Mouse (Mus musculus) heart, embryonic 11.5 days (tissue): ENCODE measurements around the gene Rps6kb2. TPM values are rescaled to one million over a fixed set of nuclear protein-coding genes. Genes with fewer than 3 reads are reported as not detected.
A peak's percentile ranks its signal among the peaks of the same experiment; 100 is the strongest.

Experiments
- ATAC-seq: fragments of 200-750 bp; cut with Nextera tagmentation; replicated peaks from 2 replicates; pipeline ENCODE4 v1.8.0; 2017; ENCODE audit warnings: moderate library complexity; ENCODE audit not compliant: insufficient number of reproducible peaks, low FRiP score, low TSS enrichment
- H3K27ac ChIP-seq: fragments of 300-500 bp; sonication (generic); 2 replicates; pipeline ENCODE4 v1.5.1; 2014; ENCODE audit warnings: mild to moderate bottlenecking, low read depth, low read length
- H3K27me3 ChIP-seq: fragments of 300-500 bp; sonication (generic); 2 replicates; pipeline ENCODE4 v1.6.1; 2014; ENCODE audit warnings: mild to moderate bottlenecking, low read length, mixed read lengths; ENCODE audit not compliant: control insufficient read depth, insufficient read depth
- H3K36me3 ChIP-seq: fragments of 300-500 bp; sonication (generic); 2 replicates; pipeline ENCODE4 v1.6.1; 2014; ENCODE audit warnings: mild to moderate bottlenecking, low read length, moderate library complexity, mixed read lengths; ENCODE audit not compliant: control insufficient read depth, insufficient read depth
- H3K4me1 ChIP-seq: fragments of 300-500 bp; sonication (generic); 2 replicates; pipeline ENCODE4 v1.6.1; 2014; ENCODE audit warnings: low read length; ENCODE audit not compliant: control insufficient read depth, insufficient read depth
- H3K4me2 ChIP-seq: fragments of 300-500 bp; sonication (generic); 2 replicates; pipeline ENCODE4 v1.6.1; 2014; ENCODE audit warnings: mild to moderate bottlenecking, moderate library complexity
- H3K4me3 ChIP-seq: fragments of 300-500 bp; sonication (generic); 2 replicates; pipeline ENCODE4 v1.5.1; 2014; ENCODE audit warnings: low read depth, low read length
- H3K9ac ChIP-seq: fragments of 300-500 bp; sonication (generic); 2 replicates; pipeline ENCODE4 v1.6.1; 2014; ENCODE audit warnings: mild to moderate bottlenecking, low read depth, low read length, moderate library complexity
- H3K9me3 ChIP-seq: fragments of 300-500 bp; sonication (generic); replicated peaks from 2 replicates; pipeline ENCODE4 v1.6.1; 2016; ENCODE audit warnings: low read length; ENCODE audit not compliant: control insufficient read depth
- WGBS: fragments of 180-500 bp; shearing (Covaris S2); extraction: QIAGEN DNeasy Blood & Tissue Kit; methylation state at CpG from one replicate; pipeline ENCODE4 v1.1.7; 2014; ENCODE audit not compliant: insufficient replicate concordance; 5-methylcytosine and 5-hydroxymethylcytosine counted together
- polyA plus RNA-seq: library from polyadenylated mRNA; unstranded; fragments of >200 nt; fragmentation: Nextera tagmentation; extraction: Ambion mirVana; gene quantifications from 2 replicates; pipeline ENCODE4 v1.2.1, GENCODE M21; 2014

Rps6kb2 gene
- polyA plus RNA-seq, 1 experiment from 2014 or later: 38.1 TPM

DNA sequence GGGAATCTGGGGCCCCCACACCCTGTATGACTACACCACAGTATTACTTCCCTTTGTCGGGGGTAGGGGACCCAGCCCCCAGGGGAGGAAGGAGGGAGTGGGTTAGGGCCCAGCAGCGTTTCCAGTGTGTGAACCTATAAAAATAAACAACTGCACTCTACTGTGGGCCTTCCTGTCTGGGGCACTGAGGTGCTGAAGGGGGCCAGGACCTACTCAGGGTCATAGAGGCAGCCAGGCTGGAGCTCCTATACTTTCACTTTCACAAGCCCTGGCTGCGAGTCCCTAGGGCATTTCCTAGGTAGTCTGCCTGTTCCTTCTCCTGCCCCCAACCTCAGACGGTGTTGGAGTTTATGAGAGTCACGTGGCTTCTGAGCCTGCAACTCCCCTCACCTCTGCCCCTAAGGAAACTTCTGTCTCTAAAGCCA lies 49.3 kb downstream of the Rps6kb2 start:
- H3K9ac ChIP-seq: 0 out of 2 replicates have a peak overlapping the region, but pooled peaks have one; percentile 12
- H3K4me1 ChIP-seq: 0 out of 2 replicates have a peak, but pooled peaks cover 9% of the 10 kb centered on the region
- WGBS: 43% methylated on average over 5 of the region's 5 CpGs
- no peaks in the 10 kb centered on the region for H3K27me3 ChIP-seq
- H3K27ac ChIP-seq: no peak overlapping the region; the same call in 1 of the 2 replicates
- H3K9me3 ChIP-seq: no peaks in the 10 kb centered on the region
- no peak overlapping the region for H3K4me3 ChIP-seq
- ATAC-seq: no peak
- peaks cover 20% of the 10 kb centered on the region for H3K36me3 ChIP-seq
- no peak overlapping the region for H3K4me2 ChIP-seq

- H3K9ac ChIP-seq: 0 out of 2 replicates have a peak overlapping the region, but pooled peaks have one; percentile 12
- 0 out of 2 replicates have a peak, but pooled peaks cover 9% of the 10 kb centered on the region for H3K4me1 ChIP-seq
- H3K4me2 ChIP-seq: no peak overlapping the region
- 66% methylated on average over 13 of the region's 13 CpGs for WGBS
- H3K27me3 ChIP-seq: no peaks in the 10 kb centered on the region
- no peak overlapping the region; the same call in 1 of the 2 replicates for H3K27ac ChIP-seq
- H3K36me3 ChIP-seq: peaks cover 20% of the 10 kb centered on the region
- H3K9me3 ChIP-seq: no peaks in the 10 kb centered on the region
- H3K4me3 ChIP-seq: no peak overlapping the region
- no peak for ATAC-seq
These were observed 49.9 kb downstream of the Rps6kb2 start for GRCm38 (mm10) chr19:4113186-4113805.

DNA sequence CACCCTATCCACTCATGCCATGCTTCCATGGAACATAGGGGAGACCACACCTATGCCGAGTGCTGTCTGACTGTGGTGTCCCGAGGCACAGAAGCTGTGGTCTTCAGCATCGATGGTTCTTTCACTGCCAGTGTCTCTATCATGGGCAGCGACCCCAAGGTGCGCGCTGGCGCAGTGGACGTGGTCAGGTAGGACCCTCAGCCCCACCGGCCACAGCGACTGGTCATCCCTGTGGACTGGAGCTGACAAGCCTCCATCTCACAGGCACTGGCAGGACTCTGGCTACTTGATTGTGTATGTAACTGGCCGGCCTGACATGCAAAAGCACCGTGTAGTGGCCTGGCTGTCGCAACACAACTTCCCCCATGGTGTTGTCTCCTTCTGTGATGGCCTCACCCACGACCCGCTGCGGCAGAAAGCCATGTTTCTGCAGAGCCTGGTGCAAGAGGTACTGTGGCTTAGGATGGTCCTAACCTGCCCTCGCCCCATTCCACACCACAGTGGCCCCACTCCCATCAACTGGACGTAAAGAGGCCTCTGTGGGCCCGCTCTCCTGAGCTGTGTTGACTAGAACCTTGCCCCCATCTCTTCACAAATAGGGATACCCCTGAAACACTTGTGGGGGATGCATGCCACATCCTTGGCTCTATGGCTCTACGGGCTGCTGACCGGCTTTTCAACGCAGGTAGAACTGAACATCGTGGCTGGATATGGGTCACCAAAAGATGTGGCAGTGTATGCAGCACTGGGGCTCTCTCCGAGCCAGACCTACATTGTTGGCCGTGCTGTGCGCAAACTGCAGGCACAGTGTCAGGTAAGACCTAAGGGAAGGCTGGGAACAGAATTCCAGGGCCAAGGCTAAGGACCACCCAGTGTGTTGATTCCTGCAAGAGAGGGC lies 50.8 kb downstream of the Rps6kb2 start:
- no peak overlapping the region for H3K27ac ChIP-seq
- no peaks in the 10 kb centered on the region for H3K27me3 ChIP-seq
- no peak for ATAC-seq
- no peak overlapping the region for H3K4me2 ChIP-seq
- no peak overlapping the region for H3K4me3 ChIP-seq
- H3K9ac ChIP-seq: no peak overlapping the region
- 0 out of 2 replicates have a peak, but pooled peaks cover 9% of the 10 kb centered on the region for H3K4me1 ChIP-seq
- no peaks in the 10 kb centered on the region for H3K9me3 ChIP-seq
- WGBS: 88% methylated on average over 26 of the region's 26 CpGs
- peaks cover 20% of the 10 kb centered on the region for H3K36me3 ChIP-seq

GRCm38 (mm10) chr19:4108535-4108934 lies 54.6 kb downstream of the Rps6kb2 start:
- ATAC-seq: no peak

DNA sequence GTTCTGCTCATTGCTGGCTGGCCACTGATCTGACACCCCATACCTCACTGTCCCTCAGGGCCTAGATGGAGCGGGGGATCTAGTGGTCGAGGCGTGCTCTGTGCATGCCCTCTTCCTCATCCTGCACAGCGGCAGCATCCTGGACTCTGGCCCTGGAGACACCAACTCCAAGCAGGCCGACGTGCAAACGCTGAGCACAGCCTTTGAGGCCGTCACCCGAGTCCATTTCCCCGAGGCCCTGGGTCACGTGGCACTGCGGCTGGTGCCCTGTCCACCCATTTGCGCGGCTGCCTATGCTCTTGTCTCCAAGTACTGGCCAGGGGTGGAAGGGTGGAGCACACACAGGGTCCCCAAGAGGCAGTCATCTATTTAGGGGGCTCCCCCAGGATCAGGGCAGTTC lies 56.5 kb downstream of the Rps6kb2 start:
- 83% methylated on average over 14 of the region's 14 CpGs for WGBS
- H3K9ac ChIP-seq: no peak overlapping the region
- H3K27ac ChIP-seq: no peak overlapping the region
- no peak overlapping the region for H3K4me2 ChIP-seq
- H3K27me3 ChIP-seq: peaks cover 15% of the 10 kb centered on the region
- no peaks in the 10 kb centered on the region for H3K36me3 ChIP-seq
- no peaks in the 10 kb centered on the region for H3K9me3 ChIP-seq
- ATAC-seq: no peak
- no peaks in the 10 kb centered on the region for H3K4me1 ChIP-seq
- H3K4me3 ChIP-seq: no peak overlapping the region

More at GRCm38 (mm10) chr19:4108535-4108934, 54.6 kb downstream of the Rps6kb2 start:
- H3K4me3 ChIP-seq: no peak overlapping the region
- no peaks in the 10 kb centered on the region for H3K9me3 ChIP-seq
- no peak overlapping the region for H3K27ac ChIP-seq
- H3K4me2 ChIP-seq: no peak overlapping the region
- 84% methylated on average over 9 of the region's 9 CpGs for WGBS
- 0 out of 2 replicates have a peak, but pooled peaks cover 1% of the 10 kb centered on the region for H3K4me1 ChIP-seq
- H3K27me3 ChIP-seq: no peaks in the 10 kb centered on the region
- H3K36me3 ChIP-seq: peaks cover 5% of the 10 kb centered on the region
- no peak overlapping the region for H3K9ac ChIP-seq

- ATAC-seq: no peak
- Histone ChIP-seq H3K4me1 (peaks cover 8% of the 10 kb centered on the region), H3K9ac (no peak overlapping the region), H3K36me3 (no peaks in the 10 kb centered on the region), H3K27ac (no peak overlapping the region), H3K4me2 (no peak overlapping the region), H3K27me3 (peaks cover 30% of the 10 kb centered on the region), H3K9me3 (no peaks in the 10 kb centered on the region), H3K4me3 (no peak overlapping the region)
- WGBS: 82% methylated on average over 16 of the region's 16 CpGs
These were observed 58.4 kb downstream of the Rps6kb2 start for GRCm38 (mm10) chr19:4104675-4105194.

Other genes starting within 250 kb of the Rps6kb2 start
- gene Aldh3b1, start 233.5 kb downstream of the Rps6kb2 start, polyA plus RNA-seq: 2.3 and 2.4 TPM in 2 replicates
- gene Unc93b1, start 228.2 kb downstream of the Rps6kb2 start, polyA plus RNA-seq: 4.5 and 6.2 TPM in 2 replicates
- gene Aldh3b3, start 204.7 kb downstream of the Rps6kb2 start, polyA plus RNA-seq: not detected in 2 replicates
- 0.16 TPM in 1 of 2 replicates, not detected in the other for gene Aldh3b2, start 191.0 kb downstream of the Rps6kb2 start, polyA plus RNA-seq
- 8.0 and 11.3 TPM in 2 replicates for gene Acy3, start 176.8 kb downstream of the Rps6kb2 start, polyA plus RNA-seq
- 0.11 TPM in 1 of 2 replicates, not detected in the other for gene Tbx10, start 170.6 kb downstream of the Rps6kb2 start, polyA plus RNA-seq
- gene Nudt8, start 162.8 kb downstream of the Rps6kb2 start, polyA plus RNA-seq: 48.0 and 48.8 TPM in 2 replicates
- gene Gm49405, start 162.7 kb downstream of the Rps6kb2 start, polyA plus RNA-seq: 2.3 and 2.5 TPM in 2 replicates
- 64.5 and 65.9 TPM in 2 replicates for gene Doc2g, start 160.0 kb downstream of the Rps6kb2 start, polyA plus RNA-seq
- 369 and 417 TPM in 2 replicates for gene Ndufv1, start 150.5 kb downstream of the Rps6kb2 start, polyA plus RNA-seq
- gene Gstp1, start 125.4 kb downstream of the Rps6kb2 start, polyA plus RNA-seq: 359 and 387 TPM in 2 replicates
- 2.9 and 3.4 TPM in 2 replicates for gene Gstp2, start 117.3 kb downstream of the Rps6kb2 start, polyA plus RNA-seq
- 0.49 TPM in 1 of 2 replicates, not detected in the other for gene Gstp3, start 103.8 kb downstream of the Rps6kb2 start, polyA plus RNA-seq
- gene Cabp2, start 81.8 kb downstream of the Rps6kb2 start, polyA plus RNA-seq: not detected in 2 replicates
- gene Cdk2ap2, start 66.2 kb downstream of the Rps6kb2 start, polyA plus RNA-seq: 63.4 and 64.0 TPM in 2 replicates
- 15.5 and 17.3 TPM in 2 replicates for gene Pitpnm1, start 63.4 kb downstream of the Rps6kb2 start, polyA plus RNA-seq
- 91.4 and 93.4 TPM in 2 replicates for gene Aip, start 37.5 kb downstream of the Rps6kb2 start, polyA plus RNA-seq
- gene Gpr152, start 23.6 kb downstream of the Rps6kb2 start, polyA plus RNA-seq: not detected in 2 replicates
- gene Cabp4, start 19.3 kb downstream of the Rps6kb2 start, polyA plus RNA-seq: not detected in 2 replicates
- 109 and 113 TPM in 2 replicates for gene Coro1b, start 14.7 kb downstream of the Rps6kb2 start, polyA plus RNA-seq
- gene Ptprcap, start 9.8 kb downstream of the Rps6kb2 start, polyA plus RNA-seq: 1.3 and 1.7 TPM in 2 replicates
- 2.1 and 2.8 TPM in 2 replicates for gene Carns1, start 12.1 kb upstream of the Rps6kb2 start, polyA plus RNA-seq
- gene Tbc1d10c, start 27.9 kb upstream of the Rps6kb2 start, polyA plus RNA-seq: 1.0 and 1.3 TPM in 2 replicates
- gene Ppp1ca, start 28.7 kb upstream of the Rps6kb2 start, polyA plus RNA-seq: 749 and 760 TPM in 2 replicates
- 20.6 and 24.1 TPM in 2 replicates for gene Rad9a, start 38.3 kb upstream of the Rps6kb2 start, polyA plus RNA-seq
- gene Clcf1, start 50.9 kb upstream of the Rps6kb2 start, polyA plus RNA-seq: 1.2 and 2.5 TPM in 2 replicates
- not detected in 2 replicates for gene AC109138.7, start 51.0 kb upstream of the Rps6kb2 start, polyA plus RNA-seq
- gene Pold4, start 68.5 kb upstream of the Rps6kb2 start, polyA plus RNA-seq: 17.4 and 19.5 TPM in 2 replicates
- gene Ssh3, start 105.8 kb upstream of the Rps6kb2 start, polyA plus RNA-seq: 3.1 and 3.6 TPM in 2 replicates
- 2.1 and 2.2 TPM in 2 replicates for gene Ankrd13d, start 119.8 kb upstream of the Rps6kb2 start, polyA plus RNA-seq
- 12.0 and 14.2 TPM in 2 replicates for gene Grk2, start 142.9 kb upstream of the Rps6kb2 start, polyA plus RNA-seq
- 34.8 and 44.9 TPM in 2 replicates for gene Kdm2a, start 234.9 kb upstream of the Rps6kb2 start, polyA plus RNA-seq